Mouse (Mus musculus) frontal cortex, adult (tissue): ENCODE measurements around the gene Vps26b.

ENCODE experiments used
- ATAC-seq: cut with Nextera tagmentation; 2 replicates; pipeline ENCODE4 v1.9.2; 2017; ENCODE audit warnings: mild to moderate bottlenecking, moderate library complexity, mixed read lengths; ENCODE audit not compliant: low TSS enrichment

The Vps26b gene

DNA sequence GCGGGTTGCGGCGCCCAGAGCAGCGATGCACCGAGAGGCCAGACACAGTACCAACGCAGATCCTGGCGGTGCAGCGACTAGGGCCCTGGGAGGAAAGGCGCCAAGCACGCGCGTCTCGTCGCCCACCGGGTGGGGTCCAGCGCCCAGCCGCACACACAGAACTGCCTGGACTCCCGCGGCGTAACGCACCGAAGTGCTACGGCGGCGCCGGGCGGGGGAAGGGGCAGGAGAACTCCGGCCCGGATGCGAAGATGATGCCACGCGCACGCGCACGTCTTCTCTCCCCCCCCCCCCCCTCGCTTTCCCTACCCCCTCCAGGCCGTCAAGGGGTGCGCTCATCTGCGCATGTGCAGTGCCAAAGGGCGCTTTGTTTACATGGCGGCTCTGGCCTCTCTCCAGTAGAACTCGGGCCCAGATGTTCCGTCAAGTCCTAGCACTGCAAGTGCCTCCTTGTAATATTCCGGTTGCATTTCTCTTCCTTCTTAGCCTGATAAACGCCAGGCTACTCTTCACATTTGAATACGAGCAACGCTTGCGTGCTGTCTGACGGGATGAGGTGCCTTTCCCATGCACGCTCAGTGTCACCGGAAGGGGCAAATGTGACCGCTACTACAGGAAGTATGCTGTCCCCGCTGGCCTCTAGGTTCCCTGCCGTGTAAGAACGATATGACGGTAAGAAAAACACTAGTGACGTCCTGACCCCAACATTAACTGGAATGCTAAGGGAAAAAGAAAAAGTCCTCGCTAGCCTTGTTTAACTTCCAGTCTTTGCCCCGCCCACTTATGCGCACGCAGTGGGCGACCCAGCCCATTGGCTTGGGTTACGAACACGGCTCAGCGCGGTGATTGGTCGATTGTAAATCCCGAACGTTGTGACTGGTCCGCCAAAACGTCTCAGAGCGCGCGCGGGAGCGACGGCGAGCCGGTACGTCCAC lies at the start of gene Vps26b, which contains the start of gene Ncapd3:
Gene Vps26b (minus strand): TSS at position 238 of the 935 bp plus-strand sequence.
Gene Ncapd3 (plus strand): TSS at position 348 of the 935 bp plus-strand sequence.
- peak; percentile 86 for ATAC-seq

DNA sequence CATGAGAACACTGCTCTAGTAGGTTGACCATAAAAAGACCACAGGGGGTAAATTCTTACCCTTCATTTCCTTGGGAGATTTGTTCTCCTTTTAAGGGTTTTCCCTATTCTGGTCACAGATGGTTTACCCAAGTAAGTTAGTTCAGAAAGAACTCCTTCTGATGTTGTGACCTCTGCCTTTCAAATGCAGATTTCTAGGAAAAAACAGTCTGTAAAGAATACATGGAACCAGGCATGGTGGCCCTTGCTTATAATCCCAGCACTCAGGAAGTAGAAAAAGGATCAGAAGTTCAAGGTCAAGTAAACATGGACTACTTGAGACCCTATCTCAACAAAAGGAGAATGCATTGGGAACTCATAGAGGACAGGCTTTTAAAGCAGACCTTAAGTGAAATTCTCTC lies 45.9 kb upstream of the Vps26b start:
- ATAC-seq, result no peak

DNA sequence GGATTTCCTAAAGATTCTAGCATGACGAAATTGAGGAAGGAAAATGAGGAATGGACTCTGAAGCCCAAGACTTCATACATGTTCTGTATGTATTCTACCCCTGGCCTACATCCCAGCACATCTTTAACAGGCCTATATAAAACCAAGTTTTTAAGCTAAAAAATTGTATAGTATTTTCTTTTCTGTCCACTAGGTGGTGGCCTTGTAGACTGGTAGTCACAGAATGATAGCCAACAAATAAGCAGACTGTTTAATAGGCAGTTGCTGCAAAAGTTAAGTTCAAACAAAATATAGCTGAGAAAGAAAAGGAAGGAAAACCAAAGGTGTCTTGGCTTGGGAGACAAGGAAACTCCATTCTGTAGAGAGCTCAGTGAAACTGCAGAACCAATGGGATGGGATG lies 44.8 kb upstream of the Vps26b start:
- no peak; the same call in 1 of the 2 replicates for ATAC-seq

DNA sequence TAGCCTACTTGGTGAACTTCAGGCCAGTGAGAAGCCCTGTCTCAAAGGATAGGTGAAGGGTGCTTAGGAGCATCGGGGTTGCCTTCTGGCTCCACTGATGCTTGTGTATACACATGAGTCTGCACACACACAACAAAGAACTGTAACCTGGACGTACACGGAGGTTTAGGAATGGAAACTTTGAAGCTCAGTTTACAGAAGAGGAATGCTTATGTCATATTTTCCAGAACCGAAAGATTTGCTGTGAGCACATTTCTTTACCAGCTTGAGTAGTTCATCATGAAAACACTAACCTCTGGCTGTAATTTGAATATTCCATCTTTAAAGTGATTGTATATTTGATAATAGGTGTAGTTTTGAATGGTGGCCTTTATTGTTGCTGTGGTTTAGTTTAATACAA lies 41.0 kb upstream of the Vps26b start:
- ATAC-seq, result no peak

DNA sequence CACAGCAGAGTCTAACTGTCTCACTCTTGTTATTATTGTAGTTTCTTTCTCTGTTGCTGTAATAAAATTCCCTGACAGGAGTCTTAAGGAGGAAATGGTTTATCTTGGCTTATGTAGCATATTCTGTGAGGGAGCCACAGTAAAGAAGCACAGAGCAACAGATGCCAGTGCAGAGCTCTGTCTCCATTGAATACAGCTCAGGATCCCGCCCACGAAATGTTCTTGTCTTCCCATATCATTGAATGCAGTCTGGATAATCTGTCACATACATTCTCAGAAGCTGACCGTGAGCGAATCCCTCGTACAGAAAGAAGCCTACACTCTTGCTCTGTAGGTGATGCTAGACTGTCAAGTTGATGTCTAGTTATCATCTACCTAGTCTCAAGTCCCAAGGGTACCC lies 28.5 kb upstream of the Vps26b start:
- peak; percentile 90 for ATAC-seq

DNA sequence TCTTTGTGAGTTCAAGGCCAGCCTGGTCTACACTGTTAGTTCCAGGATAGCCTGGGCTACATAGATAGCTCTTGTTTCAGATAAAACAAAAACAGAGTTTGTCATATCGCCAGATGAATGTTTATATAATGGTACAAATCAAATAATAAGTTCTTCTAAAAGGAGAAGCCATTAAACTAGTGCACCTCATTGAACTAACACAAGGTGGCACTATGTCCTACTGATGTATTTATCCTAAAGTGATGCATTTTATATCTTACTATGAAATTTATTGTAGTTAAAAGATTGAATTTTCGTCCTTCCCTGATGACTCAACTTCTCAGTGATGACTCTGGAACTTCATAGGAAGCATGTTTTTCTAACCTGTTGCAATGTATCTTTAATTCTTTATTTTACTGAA lies 19.6 kb upstream of the Vps26b start:
- peak; percentile 41; the same call in 1 of the 2 replicates for ATAC-seq

DNA sequence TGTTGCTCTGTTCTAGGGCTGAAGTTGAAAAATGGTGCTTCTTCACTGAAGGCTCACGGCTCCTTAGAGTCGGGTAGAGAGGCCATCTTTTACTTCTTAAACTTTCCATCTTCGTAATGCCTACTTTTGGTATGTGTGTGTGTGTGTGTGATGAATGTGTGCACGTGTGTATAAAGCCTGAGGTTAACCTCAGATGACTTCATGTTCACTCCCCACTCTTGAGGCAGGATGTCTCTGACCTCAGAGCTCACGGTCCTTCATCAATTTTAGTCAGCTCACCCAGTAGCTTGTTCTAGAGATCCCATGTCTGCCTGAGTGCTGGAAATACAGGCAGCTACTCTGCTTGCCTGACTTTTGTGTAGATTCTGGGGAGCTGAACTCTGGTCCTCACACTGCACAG lies 14.0 kb upstream of the Vps26b start:
- ATAC-seq, result no peak

DNA sequence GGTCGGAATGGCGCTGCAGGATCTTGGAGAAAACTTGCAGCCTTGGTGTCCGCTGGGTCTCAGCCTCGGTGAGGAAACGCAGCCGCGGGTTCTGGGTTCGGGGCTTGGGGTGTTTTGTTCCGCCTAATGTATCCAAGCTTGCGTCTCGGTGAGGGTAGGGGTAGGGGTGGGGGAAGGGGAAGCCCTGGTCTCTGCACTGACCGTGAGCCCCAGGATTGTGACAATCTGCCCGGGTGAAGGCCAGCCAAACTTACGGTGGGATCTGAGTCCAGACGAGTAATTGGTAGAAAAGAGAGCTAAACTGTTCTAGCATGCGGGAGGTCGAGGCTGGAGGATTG lies 867 bp upstream of the Vps26b start:
- ATAC-seq, result no peak

DNA sequence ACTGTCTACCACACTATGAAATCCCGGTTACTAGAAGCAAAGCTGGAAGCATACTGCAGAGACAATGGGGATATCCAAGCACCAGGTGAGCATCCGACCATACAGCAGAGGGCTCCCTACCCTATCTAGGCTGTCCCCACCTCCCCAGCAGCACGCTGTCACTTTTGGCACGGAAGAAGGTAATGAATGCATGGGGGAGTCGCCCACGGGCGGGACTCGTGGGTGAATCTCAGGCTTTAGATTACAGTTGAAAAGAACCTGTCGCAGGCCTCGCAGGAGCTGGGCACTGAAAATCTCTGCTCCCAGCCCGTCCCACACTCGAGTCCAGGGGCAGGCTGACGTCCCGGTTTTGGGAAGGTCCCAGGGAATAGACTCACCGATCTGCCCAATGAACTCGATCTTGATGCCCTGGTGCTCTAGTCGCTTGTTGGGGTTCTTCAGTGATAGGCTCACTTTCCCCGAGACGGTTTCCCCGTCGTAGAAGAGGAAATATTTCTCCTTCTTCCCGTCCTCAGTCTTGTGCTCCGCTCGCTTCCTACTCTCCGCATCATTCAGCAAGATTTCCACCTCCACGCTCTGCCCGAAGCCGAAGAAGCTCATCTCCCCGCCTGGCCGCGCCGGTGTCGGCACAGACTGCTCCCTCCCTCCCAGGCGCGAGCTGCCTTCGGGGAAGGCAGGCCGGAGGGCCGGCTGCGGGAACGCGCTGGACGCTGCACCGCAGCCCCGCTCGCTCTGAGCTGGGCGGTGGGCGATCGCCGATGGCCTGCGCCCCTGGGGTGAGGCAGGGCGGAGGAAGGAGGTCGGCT lies 640 bp downstream of the Vps26b start:
- peak; percentile 39 for ATAC-seq

DNA sequence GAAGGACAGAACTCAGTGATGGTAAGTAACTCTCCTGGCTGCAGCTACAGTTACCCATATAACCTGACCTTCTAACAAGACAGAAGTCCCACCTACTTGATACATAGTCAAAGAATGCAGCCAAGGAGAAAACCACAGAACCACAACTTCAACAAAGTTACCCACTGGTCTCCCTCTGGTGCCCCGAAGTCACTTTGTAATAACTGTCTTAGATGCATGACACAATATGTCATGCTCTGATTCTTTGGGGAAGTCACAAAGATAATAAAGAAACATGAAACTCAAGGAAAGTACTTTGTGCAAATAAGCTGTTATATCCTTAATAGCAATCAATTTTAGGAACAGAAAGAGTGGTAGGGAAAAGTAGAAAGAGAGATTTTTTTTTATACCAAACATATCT lies 3.2 kb downstream of the Vps26b start:
- ATAC-seq, result no peak

DNA sequence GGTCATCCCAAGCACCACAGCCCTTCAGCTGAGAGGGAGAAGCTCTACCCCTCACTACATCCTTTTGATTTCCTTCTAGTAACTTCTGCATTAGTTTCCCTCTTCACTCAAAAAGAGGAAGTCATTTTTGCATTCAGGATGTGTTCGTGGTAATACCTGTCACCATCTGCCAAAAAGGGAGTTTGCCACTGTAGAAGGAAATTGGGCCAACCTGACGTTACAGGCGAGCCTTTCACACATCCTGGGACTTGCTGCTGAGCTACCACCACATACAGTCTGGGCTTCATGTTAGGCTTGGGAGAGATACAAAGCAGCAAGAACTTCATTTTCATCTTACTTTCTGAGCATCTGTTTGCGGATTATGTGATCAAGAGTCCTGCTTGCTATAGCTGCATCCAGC lies 6.2 kb downstream of the Vps26b start:
- peak; percentile 38; the same call in 1 of the 2 replicates for ATAC-seq

DNA sequence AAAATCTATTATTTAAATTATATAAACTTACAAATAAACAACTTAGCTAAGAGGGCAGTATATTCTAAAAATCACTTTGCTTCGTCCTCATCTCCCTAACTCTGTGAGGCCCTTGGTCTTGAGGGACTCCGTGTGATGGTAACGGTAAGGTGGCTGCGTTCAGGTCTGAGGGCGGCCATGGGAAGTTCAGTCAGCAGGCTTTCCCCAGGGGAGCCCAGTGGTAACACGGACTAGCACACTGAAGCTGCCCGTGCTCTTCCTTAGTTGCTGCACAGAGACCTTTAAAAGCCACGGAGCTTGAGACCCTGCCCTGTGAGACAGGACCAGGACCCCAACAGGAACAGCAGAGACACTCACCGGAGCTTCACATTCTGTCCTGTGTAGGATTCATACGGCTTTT lies 10.9 kb downstream of the Vps26b start:
- no peak for ATAC-seq

DNA sequence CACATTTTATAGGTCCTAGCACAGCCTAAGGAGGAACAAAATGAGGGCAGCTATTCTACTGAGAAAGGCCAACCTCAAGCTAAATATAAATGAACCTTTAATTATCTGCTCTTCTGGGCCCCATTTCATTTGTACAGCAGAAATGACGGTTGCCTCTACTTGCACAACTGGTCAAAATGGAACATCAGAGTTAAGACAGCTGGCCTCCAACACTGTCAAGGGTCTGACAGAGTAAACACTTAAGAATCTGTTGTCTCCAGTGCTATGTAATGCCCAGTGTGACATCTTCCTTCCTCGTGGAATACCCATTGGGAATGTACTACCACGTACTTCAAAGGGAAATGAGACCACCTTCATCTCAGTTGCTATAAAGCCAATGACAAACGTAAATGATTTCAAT lies 18.3 kb downstream of the Vps26b start:
- no peak for ATAC-seq

DNA sequence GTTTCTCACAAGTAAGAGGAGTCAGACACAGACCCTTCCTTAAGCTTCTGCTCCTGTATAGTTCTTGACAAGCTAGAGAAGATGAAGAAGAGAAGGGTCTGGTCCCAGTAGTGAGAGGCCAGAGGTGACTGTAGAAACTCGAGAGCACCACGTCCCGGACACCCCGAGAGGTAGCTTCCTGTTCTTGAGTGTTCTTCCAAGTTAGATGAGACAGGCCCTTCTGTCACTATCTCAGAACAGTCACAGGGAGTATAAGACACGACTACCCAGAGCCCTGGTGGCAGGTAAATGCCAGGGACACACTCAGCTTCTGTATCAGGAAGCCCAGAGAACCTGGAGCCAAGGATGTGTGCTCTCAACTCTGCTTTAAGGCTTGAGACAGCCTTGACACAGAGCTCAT lies 20.6 kb downstream of the Vps26b start:
- ATAC-seq, result no peak

DNA sequence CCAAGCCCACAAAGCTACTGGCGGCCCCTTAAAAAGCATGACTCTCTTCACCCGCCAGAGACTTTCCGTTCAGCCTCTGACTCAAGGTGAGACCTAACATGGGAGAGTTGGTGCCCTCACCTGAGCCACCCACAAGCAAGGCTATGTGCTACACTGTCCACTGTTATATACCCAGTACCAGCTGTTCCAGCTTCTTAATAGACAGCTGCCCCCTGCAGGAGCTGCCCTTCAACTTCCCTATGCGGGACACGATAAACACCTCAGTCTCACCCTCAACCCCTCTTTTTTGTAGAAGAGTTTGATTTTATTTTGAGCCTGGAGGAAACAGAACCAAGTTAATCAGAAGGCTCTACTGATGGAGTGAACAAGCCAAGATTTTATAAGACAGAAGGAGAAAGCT lies 23.0 kb downstream of the Vps26b start:
- ATAC-seq, result no peak

DNA sequence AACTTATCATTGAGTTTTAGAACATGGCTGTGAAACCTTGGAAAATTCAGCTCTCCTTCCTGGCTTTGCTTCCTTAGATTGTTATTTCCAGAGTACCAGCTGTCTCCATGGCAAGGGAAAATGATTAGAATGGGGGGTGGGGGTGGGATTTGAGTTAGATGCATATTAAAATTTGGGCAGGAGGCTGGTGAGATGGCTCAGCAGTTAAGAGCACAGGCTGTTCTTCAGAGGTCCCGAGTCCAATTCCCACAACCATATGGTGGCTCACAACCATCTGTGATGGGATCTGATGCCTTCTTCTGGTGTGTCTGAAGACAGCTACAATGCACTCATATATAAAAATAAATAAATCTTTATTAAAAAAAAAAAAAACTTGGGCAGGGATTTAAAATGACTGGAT lies 23.9 kb downstream of the Vps26b start:
- peak; percentile 36 for ATAC-seq

DNA sequence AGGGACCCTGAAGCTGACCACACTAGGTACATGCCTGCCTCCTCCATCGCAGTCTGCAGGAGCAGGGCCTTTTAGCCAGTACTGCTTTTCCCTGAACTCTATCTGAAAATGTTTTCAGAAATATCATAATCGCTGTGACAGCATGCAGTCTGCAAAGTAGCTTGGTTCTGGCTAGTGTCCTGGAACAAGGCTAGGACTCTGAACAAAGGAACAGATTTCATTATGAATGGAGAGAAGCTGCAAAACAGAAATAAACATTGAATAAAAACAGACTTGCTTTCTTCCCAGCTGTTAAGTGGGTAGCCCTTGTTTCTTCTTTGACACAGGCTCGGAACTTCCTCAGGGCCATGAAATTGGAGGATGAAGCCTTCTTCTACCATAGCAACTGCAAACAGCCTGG lies 24.6 kb downstream of the Vps26b start:
- ATAC-seq, result no peak

DNA sequence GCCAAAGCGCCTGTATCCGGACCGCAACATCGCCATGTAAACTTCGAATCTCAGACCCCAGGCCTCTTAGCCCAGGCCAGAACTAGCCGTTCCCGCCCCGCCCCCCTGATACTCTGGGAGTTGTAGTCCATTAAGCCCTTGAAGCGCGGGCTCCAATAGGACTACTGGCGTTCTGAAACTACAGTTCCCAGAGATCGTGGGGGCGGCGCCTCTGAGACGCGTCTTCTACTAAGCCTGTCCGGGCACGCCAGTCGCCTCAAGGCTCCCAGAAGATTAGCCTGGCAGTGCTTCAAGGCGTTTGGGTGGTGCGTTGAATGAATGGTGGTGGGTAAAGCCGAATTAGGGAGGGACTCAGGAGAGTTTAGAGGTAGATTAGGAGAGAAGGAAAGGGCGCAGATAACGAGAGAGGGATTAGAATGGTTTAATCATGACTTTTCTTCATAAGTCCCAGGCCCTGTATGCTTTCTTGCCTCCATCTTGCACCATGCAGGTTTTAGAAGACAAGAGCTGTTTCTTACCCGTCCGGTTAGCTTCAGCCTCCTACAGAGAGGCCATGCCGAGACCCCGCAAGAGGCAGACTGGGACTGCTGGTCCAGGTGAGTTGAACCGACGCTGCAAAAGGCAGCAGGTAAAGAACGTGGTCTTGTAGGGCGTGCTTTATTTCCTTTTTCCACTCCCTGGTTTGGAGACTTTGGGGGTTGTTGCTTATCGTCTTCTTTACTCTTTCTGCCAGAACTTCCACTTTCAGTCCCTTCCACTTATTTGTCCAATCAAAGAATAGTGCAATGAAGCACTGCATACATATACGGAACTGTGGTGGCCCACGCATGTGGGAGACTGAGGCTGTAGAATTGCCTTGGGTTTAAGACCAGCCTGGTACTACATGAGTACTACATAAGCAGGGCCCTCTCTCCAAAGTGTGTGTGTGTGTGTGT lies 30.1 kb downstream of the Vps26b start, which contains the start of the genes Acad8 and Thyn1:
Gene Acad8 (minus strand): TSS at position 106 of the 935 bp plus-strand sequence.
Gene Thyn1 (plus strand): TSS at position 250 of the 935 bp plus-strand sequence.
- ATAC-seq, result peak; percentile 98

DNA sequence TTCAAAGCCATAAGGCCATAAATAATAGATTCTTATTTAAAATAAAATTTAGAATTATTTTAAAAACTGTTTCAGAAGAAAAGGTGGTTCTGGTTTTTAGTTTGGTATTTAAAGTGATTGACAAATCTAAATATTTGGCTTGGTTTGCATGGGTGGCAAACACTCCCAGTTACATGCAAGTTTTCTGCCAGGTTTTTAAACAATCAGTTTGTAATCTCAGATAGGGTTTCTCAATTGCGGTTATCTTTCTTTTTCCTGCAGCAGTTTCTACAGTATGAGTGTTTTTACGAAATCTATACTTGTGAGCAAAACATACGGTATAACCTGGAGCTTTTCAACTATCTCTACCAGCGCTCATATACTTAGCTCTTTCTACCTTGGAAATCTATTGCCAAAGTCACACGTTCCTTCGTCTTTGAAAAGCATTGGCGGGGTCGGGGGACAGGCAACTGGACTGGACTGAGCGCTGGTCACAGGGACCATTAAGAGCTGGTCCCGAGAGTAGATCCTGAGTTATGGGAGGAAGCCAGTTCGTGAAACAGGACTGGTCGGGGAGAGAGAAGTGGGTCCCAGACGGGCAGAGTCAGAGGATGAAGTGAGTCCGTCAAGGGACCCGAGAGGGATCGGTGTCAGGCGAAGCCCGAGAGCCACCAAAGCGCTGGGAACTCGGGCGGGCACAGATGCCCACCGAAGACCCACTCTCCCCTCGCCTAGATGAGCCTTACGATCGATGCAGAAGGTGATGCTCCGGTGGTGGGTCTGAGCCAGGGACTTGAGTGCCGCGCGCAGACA lies 31.0 kb downstream of the Vps26b start:
- peak; percentile 54 for ATAC-seq

DNA sequence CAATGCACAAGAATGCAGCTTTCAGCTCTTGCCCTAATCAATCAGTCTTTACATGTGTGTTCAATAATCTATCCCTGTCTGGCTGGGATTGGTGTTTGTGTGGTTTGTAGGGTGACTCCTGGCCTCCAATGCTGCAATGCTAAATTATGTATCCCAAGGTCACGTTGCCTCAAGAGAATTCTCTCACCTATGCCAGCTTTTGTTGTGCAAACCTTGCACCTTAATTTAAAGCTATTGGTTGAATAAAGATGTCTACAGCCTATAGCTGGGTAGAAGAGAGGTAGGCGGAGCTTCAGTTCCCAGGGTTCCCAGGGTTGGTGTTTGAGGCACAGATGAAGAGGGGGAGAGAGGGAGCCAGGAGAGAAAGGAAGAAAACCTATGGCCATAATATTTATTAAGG lies 32.4 kb downstream of the Vps26b start:
- ATAC-seq, result no peak

DNA sequence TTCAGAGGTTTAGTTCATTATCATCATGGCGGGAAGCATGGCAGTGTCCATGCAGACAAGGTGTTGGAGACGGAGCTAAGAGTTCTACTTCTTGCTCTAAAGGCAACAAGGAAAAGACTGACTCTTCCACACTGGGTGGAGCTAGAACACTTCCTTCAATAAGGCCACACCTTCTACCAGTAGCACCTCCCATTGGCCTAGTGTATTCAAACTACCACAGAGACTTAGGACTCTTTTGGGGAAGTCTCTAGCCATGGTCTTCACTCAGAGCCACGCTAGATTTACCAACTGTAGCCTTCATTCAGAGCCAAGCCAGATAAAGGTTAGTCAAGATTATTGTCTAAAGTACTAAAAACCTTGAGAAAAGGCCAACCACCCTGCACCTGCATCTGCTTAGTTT lies 32.8 kb downstream of the Vps26b start:
- ATAC-seq, result no peak
